In genomic region chr9:32731787-32732186, GRCm38 (mm10) we compare ENCODE assay signal across 17 mouse cellular contexts.
DNase-seq lines count a peak whose midpoint lies in the region; ATAC-seq lines count a peak whose summit lies in the region.
"Had no signal": no experiment of that assay in that cellular context is flagged by ENCODE, and none has a peak within 500 bp of the region (broad histone marks: within the 10 kb centered on the region; RNA-seq: fewer than 3 reads in every experiment).

No protein-coding gene starts in this region.

- H3K4me1 ChIP-seq in brown adipose tissue, adult 24 weeks (ENCODE audit: control insufficient read depth, insufficient read depth, insufficient read length, low read length) = peaks cover 26% of the 10 kb centered on the region
- no peaks in the 10 kb centered on the region for H3K4me1 ChIP-seq in stomach, embryonic 15.5 days
- peaks cover 19% of the 10 kb centered on the region for H3K4me1 ChIP-seq in forebrain, embryonic 10.5 days
- H3K4me1 ChIP-seq in forebrain, embryonic 15.5 days = peaks cover 8% of the 10 kb centered on the region; the same call in 1 of the 2 replicates
- H3K4me1 ChIP-seq: hindbrain, embryonic 13.5 days had no signal

- peaks cover 6% of the 10 kb centered on the region; the same call in 1 of the 2 replicates for H3K36me3 ChIP-seq in stomach, embryonic 15.5 days
- no peaks in the 10 kb centered on the region for H3K36me3 ChIP-seq in forebrain, embryonic 10.5 days (replicated peaks)
- no peaks in the 10 kb centered on the region for H3K36me3 ChIP-seq in forebrain, embryonic 15.5 days
- H3K36me3 ChIP-seq: hindbrain, embryonic 13.5 days had no signal

- no peak overlapping the region for H3K4me3 ChIP-seq in brown adipose tissue, adult 24 weeks (ENCODE audit: insufficient read depth, low read depth, low read length)
- no peak overlapping the region for H3K4me3 ChIP-seq in stomach, embryonic 15.5 days (replicated peaks)
- H3K4me3 ChIP-seq in forebrain, embryonic 10.5 days = no peak overlapping the region
- no peak overlapping the region for H3K4me3 ChIP-seq in forebrain, embryonic 15.5 days
- H3K4me3 ChIP-seq: embryonic facial prominence, embryonic 13.5 days; hindbrain, embryonic 13.5 days; limb, embryonic 12.5 days; lung, embryonic 15.5 days had no signal

- H3K9me3 ChIP-seq in stomach, embryonic 15.5 days = no peaks in the 10 kb centered on the region
- no peaks in the 10 kb centered on the region for H3K9me3 ChIP-seq in forebrain, embryonic 10.5 days
- H3K9me3 ChIP-seq in forebrain, embryonic 15.5 days = no peaks in the 10 kb centered on the region
- H3K9me3 ChIP-seq: embryonic facial prominence, embryonic 13.5 days; hindbrain, embryonic 13.5 days; lung, embryonic 15.5 days had no signal

- peak; percentile 90 for DNase-seq in heart, adult 11 months
- DNase-seq in heart, postnatal 36 days = no peak
- peak; percentile 24 for DNase-seq in lung, postnatal 10 days
- no peak for DNase-seq in lung, postnatal 4 days
- DNase-seq in forebrain, embryonic 10.5 days (ENCODE audit: extremely low spot score, low spot score) = no peak
- DNase-seq: adrenal gland, adult 2 months; cerebellum, adult 18-20 months; kidney, adult 8-10 months; spleen, adult 18-20 months had no signal

- peak overlapping the region; percentile 79 for H3K27ac ChIP-seq in brown adipose tissue, adult 24 weeks (replicated peaks; ENCODE audit: low read depth, low read length)
- no peak overlapping the region for H3K27ac ChIP-seq in stomach, embryonic 15.5 days
- no peak overlapping the region for H3K27ac ChIP-seq in forebrain, embryonic 10.5 days
- no peak overlapping the region for H3K27ac ChIP-seq in forebrain, embryonic 15.5 days (replicated peaks)
- H3K27ac ChIP-seq: hindbrain, embryonic 13.5 days; limb, embryonic 12.5 days; lung, embryonic 15.5 days had no signal

- 43% methylated on average over 9 of the region's 9 CpGs for WGBS in stomach, embryonic 15.5 days
- WGBS in forebrain, embryonic 10.5 days = 70% methylated on average over 9 of the region's 9 CpGs
- WGBS in forebrain, embryonic 15.5 days = 69% methylated on average over 9 of the region's 9 CpGs

- intact Hi-C loops in heart, postnatal 36 days (cut with DNase I) = loop anchor here (2.0 kb wide), 1 partner anchor 35 kb away; no protein-coding TSS in a partner anchor

- no peak overlapping the region for H3K9ac ChIP-seq in stomach, embryonic 15.5 days
- H3K9ac ChIP-seq in forebrain, embryonic 15.5 days (replicated peaks) = no peak overlapping the region
- H3K9ac ChIP-seq: embryonic facial prominence, embryonic 13.5 days; hindbrain, embryonic 13.5 days; limb, embryonic 12.5 days; lung, embryonic 15.5 days had no signal

- H3K4me2 ChIP-seq in stomach, embryonic 15.5 days = 0 out of 2 replicates have a peak overlapping the region, but pooled peaks have one; percentile 21
- no peak overlapping the region for H3K4me2 ChIP-seq in forebrain, embryonic 15.5 days (replicated peaks)
- H3K4me2 ChIP-seq: embryonic facial prominence, embryonic 13.5 days; hindbrain, embryonic 13.5 days; limb, embryonic 12.5 days; lung, embryonic 15.5 days; midbrain, embryonic 11.5 days had no signal

- ATAC-seq in stomach, embryonic 15.5 days (ENCODE audit: insufficient read depth, low FRiP score, low read depth) = no peak
- ATAC-seq in forebrain, embryonic 15.5 days (replicated peaks) = no peak

- no peaks in the 10 kb centered on the region for H3K27me3 ChIP-seq in stomach, embryonic 15.5 days (replicated peaks)
- H3K27me3 ChIP-seq in forebrain, embryonic 10.5 days (ENCODE audit: poor library complexity, severe bottlenecking) = no peaks in the 10 kb centered on the region; the same call in 1 of the 2 replicates
- H3K27me3 ChIP-seq in forebrain, embryonic 15.5 days = no peaks in the 10 kb centered on the region
- H3K27me3 ChIP-seq: embryonic facial prominence, embryonic 13.5 days; limb, embryonic 12.5 days; lung, embryonic 15.5 days had no signal

Comparison
In these comparisons a context has a peak if more than half of its experiments do, and no peak if none do; other contexts are left out.
1. DNase-seq: peak in heart, adult 11 months (single experiment) and lung, postnatal 10 days (single experiment); none in heart, postnatal 36 days (0 of 2), lung, postnatal 4 days (0 of 2) and forebrain, embryonic 10.5 days (single experiment).